Mouse (Mus musculus) ES-E14 (cell line): ENCODE measurements around the gene Reg2.

Experiments used
- CHD2 ChIP-seq: IDR thresholded peaks from 2 replicates; pipeline ENCODE4 v1.6.1; 2014; ENCODE audit warnings: mild to moderate bottlenecking, low read depth, low read length, inconsistent platforms
- HCFC1 ChIP-seq: IDR thresholded peaks from 2 replicates; pipeline ENCODE4 v1.6.1; 2012; ENCODE audit warnings: low read length, inconsistent platforms, borderline replicate concordance; ENCODE audit not compliant: insufficient read depth
- MAFK ChIP-seq: IDR thresholded peaks from 2 replicates; pipeline ENCODE4 v1.6.1; 2014; ENCODE audit warnings: mild to moderate bottlenecking, low read depth, low read length, inconsistent platforms; ENCODE audit not compliant: insufficient read depth
- ZC3H11A ChIP-seq: IDR thresholded peaks from 2 replicates; pipeline ENCODE4 v1.6.1; 2012; ENCODE audit warnings: low read depth, mild to moderate bottlenecking, inconsistent platforms, low read length, borderline replicate concordance
- ZNF384 ChIP-seq: IDR thresholded peaks from 2 replicates; pipeline ENCODE4 v1.6.1; 2012; ENCODE audit warnings: low read depth, low read length, inconsistent platforms

- TF ChIP-seq HCFC1 (no peak), ZC3H11A (no peak), MAFK (no peak), ZNF384 (no peak), CHD2 (no peak)
Observed at GRCm38 (mm10) chr6:78385609-78386008, 9.8 kb upstream of the Reg2 start.
